Mouse (Mus musculus) lung, postnatal 36 days (tissue): Measurements from ENCODE around the gene Utp14b.

ENCODE experiments used
- DNase-seq: peaks from one replicate; pipeline ENCODE4 v3.0.0; 2022; ENCODE audit warnings: mixed read lengths

Gene Utp14b

DNA sequence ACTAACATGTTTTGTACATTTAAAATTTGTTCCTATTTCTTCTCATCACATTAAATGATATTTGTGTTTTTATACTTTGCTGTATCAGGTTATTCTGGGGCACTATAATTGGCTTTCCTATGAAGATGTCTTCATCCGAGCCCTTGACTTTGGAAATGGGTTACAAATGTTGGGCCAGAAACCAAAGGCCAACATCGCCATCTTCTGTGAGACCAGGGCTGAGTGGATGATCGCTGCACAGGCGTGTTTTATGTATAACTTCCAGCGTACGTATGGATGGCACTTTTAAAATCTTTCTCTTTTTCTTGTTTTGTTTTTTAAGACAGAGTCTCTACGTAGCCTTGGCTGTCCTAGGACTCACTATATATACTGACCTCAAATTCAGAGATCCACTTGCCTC, 30.3 kb downstream of the Utp14b start:
- DNase-seq = peak; percentile 5

DNA sequence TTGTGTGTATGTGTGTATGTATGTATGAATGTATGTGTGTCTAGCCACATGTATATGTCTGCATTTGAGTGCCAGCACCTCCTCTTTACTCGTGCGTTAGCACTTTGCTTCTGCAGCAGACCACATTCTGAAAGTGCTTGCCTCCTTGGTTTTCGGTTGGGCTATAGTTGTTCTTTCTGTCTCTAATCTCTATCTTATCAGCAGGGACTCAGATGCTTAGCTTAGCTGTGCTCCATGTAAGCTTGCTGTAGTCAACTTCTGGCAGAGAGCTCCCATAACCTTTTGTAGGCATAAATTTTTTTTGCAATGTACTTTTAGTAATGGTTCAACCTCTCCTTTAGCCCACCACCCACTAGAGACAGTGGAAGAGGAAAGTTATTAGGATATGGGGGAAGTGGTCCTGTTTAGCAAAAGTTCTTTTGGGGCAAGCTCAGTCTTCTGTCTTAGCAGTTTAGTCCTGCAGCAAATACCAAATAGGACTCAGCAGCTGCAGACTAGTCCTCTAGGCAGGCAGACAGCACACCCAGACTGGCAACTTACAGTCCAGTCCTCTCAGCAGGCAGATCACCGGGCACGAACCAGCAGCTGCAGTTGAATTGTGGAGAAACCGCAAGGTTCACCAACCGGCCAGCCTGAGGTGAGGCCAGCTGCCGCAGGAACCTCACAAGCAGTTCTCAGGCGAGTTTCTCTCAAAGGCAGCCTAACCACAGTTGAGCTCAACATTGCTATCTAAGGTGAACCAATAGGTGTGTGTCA, 36.8 kb downstream of the Utp14b start:
- no peak for DNase-seq

DNA sequence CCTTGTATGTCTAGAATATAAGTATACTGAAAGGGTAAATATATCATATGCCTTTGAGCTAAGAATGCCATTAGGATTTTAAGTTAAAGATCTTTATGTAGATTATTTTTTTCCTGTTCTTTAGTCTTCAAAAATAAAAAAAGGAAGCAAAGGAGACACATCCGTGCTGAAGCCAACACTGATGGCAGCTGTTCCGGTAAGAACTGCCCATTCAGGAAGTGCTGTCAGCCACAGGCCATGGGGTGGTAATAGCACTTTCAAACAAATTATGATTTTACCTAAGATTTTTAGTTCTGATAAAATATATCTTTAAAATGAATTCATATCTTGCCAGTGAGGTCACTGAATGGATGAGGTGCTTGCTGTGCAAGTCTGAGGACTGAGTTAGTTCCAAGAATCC, 38.5 kb downstream of the Utp14b start:
- no peak for DNase-seq

DNA sequence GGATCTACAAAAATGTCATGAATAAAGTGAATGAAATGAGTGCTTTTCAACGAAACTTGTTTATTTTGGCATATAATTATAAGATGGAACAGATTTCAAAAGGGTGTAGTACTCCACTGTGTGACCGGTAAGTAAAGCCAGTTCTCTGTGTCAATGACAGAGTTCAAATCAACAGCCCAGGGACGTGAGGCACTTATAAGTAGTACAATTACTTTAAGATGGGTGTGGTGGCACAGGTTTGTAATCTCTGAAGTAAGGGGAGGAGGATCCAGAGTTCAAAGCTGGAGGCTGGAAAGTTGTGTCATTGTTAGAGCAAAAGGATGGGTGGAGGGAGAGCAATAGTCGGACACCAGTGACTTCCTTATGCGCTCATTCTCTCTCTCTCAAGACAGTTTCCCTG, 39.1 kb downstream of the Utp14b start:
- DNase-seq = no peak

DNA sequence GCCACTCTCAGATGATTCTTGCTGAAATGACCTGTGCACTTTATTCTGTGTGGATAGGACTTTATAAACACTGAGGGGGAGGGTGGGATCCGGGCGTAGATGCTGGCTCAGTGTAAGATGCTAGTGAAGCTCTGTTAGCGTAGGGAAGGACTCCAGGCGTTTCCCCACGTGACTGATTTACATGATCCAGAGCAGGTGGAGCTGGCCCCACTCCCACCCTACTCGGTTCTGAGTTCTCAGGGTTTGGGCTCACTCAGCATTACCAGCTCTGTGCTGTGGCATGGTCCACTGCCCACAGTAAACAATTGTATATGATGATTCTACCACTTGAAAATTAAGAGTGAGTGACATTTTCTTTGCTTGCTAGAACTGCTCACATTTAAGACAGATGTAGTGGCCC, 40.3 kb downstream of the Utp14b start:
- no peak for DNase-seq

DNA sequence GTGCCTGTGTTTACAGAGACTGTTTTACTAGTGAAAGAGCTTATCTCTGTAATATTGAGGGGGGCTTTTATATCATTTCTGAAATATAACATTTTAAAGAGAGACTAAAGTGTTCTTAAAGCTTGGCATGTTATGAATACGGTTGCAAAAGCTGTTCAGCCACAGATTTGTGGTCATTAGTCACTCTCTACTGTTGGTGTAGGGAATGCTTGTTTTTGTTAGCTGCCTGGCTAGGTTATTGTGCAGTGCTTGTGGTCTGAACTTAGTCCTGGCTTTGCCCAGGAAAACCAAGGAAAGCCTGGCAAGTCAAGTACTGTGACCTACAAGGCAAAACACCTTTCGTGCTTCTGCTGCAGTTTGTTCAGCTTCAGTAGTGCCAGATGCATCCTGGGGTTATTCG, 43.9 kb downstream of the Utp14b start:
- no peak for DNase-seq

DNA sequence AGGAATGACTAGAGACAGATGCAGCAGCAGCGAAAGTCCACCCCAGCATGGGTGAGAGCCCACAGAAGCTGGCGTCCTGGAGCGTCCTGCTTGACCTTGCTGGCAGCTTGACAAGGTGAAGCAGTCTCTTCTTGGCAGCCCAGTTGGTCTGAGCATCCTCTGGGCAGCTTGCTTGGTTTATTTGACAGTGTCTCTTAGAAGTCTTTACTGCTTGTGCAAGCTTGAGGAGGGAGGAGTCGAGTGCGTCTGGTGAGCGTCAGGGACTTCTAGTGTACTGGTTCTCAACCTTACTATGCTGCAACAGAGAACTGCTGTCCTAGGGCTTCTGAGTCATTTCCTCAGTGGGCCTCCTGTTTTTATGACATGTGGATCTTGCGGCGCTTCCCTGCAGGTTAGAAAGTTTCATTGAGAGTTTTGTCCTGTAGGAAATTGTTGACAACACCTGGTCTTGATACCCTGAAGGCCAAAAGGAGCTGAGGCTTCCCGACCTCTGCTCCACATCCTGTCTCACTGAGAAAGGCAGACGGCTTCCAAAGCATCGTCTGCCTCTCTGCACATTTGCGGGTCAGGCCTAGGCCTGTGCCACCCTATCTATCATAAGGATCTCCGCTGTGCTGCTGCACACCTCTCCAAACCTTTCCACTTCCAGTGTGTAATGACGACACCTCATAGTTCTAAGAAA, 44.6 kb downstream of the Utp14b start:
- peak; percentile 37 for DNase-seq

DNA sequence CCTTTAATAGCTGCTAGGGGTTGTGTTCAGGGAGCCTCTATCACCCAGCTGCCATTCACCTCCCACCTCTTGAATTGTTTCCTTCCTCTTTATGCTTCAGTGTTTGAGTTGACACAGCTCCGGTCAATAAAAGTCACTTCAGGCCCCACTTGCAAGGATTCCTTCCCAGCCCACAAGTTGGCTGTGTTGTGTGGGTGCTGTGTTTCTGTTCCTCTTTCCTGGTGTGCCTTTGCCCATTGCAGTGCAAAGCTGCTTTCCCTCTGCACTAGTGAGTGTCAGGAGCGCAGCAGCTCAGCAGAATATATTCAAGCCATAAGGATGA, 45.1 kb downstream of the Utp14b start:
- DNase-seq = peak; percentile 55

DNA sequence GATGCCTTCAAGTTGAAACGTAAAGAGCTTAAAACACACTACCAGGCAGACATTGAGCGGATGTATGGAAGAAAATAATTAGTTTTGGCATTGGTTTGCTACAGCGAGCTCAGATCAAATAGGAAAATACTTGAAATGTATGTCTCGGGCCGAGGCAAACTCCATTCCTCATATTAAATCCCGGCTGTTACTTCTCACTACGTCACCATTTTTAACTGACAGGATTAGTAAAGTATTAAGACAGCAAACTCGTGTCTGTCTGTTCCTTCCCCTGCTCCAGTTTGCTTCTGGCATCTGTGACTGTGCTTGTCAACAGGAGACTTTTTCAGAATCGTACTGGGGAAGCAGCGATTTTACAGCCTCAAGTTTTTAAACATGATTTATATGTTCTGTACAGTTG, 48.5 kb downstream of the Utp14b start:
- DNase-seq = no peak

DNA sequence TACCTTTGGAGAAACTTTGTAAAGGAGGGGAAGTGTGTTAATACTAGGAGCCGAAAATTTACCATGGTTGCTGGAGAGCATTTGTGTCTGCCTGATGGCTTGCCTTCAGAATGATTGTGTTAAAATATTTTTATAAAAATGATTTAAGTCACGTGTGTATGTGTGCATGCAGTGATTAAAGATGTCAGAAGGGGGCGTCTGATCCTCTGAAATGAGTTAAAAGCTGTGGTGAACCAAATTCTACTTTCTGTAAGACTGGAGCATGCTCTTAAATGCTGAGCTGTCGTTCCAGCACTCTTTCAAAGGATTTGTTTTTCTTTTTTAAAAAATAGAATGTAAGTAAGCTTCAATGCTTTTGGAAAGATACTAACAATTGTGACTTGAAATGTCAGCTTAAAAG, 49.4 kb downstream of the Utp14b start:
- DNase-seq = peak; percentile 51

DNA sequence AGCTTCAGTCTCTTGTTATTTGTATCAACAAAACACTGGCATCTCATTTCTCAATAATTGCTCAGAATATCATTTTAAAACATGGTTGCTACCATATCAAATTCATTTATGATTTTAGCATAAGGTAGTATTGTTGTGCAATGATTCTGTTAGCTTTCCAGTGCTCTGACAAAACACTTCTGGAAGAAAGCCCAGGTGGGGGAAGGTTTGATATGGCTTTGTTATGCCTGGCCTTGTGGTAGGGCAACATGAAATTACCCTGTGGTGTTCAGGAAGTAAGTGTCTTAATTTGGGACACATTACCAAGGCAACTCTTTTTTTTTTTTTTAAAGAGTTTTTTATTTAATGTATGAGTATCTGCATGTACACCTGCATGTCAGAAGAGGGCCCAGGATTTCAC, 52.2 kb downstream of the Utp14b start:
- peak; percentile 50 for DNase-seq

DNA sequence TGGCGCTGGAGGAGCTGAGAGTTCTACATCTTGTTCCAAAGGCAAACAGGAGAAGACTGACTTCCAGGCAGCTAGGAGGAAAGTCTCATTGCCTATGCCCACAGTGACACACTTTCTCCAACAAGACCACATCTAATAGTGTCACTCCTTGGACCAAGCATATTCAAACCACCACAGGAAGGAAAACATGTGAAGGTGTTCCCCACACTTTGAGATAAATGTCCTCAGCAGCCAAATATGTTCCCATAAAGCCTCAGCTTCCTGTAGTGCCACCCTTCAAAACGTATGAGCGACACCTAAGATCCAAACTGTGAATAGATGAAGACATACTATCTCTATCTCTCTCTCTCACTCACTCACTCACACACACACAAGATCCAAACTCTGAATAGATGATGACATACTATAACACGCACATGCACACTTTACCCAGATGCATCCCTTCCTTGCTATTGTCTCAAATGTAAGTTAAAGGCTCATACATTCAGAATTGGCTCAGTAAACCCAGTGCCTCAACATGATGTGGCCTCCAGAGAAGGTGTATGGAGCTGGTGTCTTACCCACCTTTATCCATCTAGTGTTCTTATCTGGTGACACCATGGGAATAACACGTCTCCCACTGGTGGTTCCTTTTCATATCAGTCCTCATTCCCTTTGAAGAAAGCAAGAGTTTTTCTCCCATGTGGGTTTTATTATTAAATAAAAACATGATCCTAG, 52.9 kb downstream of the Utp14b start:
- no peak for DNase-seq
